Mouse (Mus musculus): Measurements from ENCODE around the gene Fam187a.

Gene Fam187a

GRCm38 (mm10) chr11:102884616-102885219 is at the start of gene Fam187a:
TSS of gene Fam187a (plus strand) at chr11:102885169.
- in situ Hi-C loops (cut with MseI, MboI): no loop called here

- in situ Hi-C loops (cut with MseI, MboI): no loop called here
Observed at GRCm38 (mm10) chr11:102835549-102835948, 49.4 kb upstream of the Fam187a start, which contains the start of gene Higd1b. TSS of gene Higd1b (plus strand) at chr11:102835849.

GRCm38 (mm10) chr11:102836146-102836545 is 48.8 kb upstream of the Fam187a start:
- in situ Hi-C loops (cut with MseI, MboI): no loop called here

- in situ Hi-C loops (cut with MseI, MboI): no loop called here
Observed at GRCm38 (mm10) chr11:102837385-102837784, 47.6 kb upstream of the Fam187a start.

- in situ Hi-C loops (cut with MseI, MboI): no loop called here
Observed at GRCm38 (mm10) chr11:102838126-102838525, 46.8 kb upstream of the Fam187a start.

- in situ Hi-C loops (cut with MseI, MboI): no loop called here
Observed at GRCm38 (mm10) chr11:102838616-102839150, 46.3 kb upstream of the Fam187a start.

- in situ Hi-C loops (cut with MseI, MboI): loop anchor here in 1 of 2 experiments (5.0 kb wide), 1 partner anchor 74 kb away; no protein-coding TSS in a partner anchor
Observed at GRCm38 (mm10) chr11:102845926-102846325, 39.0 kb upstream of the Fam187a start.

- in situ Hi-C loops (cut with MseI, MboI): no loop called here
Observed at GRCm38 (mm10) chr11:102851883-102852282, 33.1 kb upstream of the Fam187a start.

GRCm38 (mm10) chr11:102853760-102854159 is 31.2 kb upstream of the Fam187a start:
- in situ Hi-C loops (cut with MseI, MboI): no loop called here

GRCm38 (mm10) chr11:102855941-102856340 is 29.0 kb upstream of the Fam187a start:
- in situ Hi-C loops (cut with MseI, MboI): no loop called here

GRCm38 (mm10) chr11:102858951-102859350 is 26.0 kb upstream of the Fam187a start:
- in situ Hi-C loops (cut with MseI, MboI): no loop called here

- in situ Hi-C loops (cut with MseI, MboI): no loop called here
Observed at GRCm38 (mm10) chr11:102859933-102860332, 25.0 kb upstream of the Fam187a start.

GRCm38 (mm10) chr11:102864272-102864671 is 20.7 kb upstream of the Fam187a start:
- in situ Hi-C loops (cut with MseI, MboI): no loop called here

GRCm38 (mm10) chr11:102874801-102875334 is 10.1 kb upstream of the Fam187a start:
- in situ Hi-C loops (cut with MseI, MboI): no loop called here

GRCm38 (mm10) chr11:102879558-102879957 is 5.4 kb upstream of the Fam187a start:
- in situ Hi-C loops (cut with MseI, MboI): no loop called here

- in situ Hi-C loops (cut with MseI, MboI): no loop called here
Observed at GRCm38 (mm10) chr11:102880585-102881313, 4.2 kb upstream of the Fam187a start, which contains the start of the genes Eftud2 and Ccdc103. TSS of gene Eftud2 (minus strand) at chr11:102880985. TSS of gene Ccdc103 (plus strand) at chr11:102881204.

GRCm38 (mm10) chr11:102881314-102882198 is 3.4 kb upstream of the Fam187a start:
- in situ Hi-C loops (cut with MseI, MboI): no loop called here

GRCm38 (mm10) chr11:102887433-102887832 is 2.5 kb downstream of the Fam187a start:
- in situ Hi-C loops (cut with MseI, MboI): no loop called here

- in situ Hi-C loops (cut with MseI, MboI): no loop called here
Observed at GRCm38 (mm10) chr11:102888135-102888534, 3.2 kb downstream of the Fam187a start.

GRCm38 (mm10) chr11:102890096-102890495 is 5.1 kb downstream of the Fam187a start:
- in situ Hi-C loops (cut with MseI, MboI): no loop called here

GRCm38 (mm10) chr11:102893015-102893651 is 8.2 kb downstream of the Fam187a start:
- in situ Hi-C loops (cut with MseI, MboI): no loop called here

Data from mouse trophoblast stem cell (cell line).